Mouse (Mus musculus) lung, postnatal 0 days (tissue): ENCODE data around the gene Lrp3. TPM values are rescaled to one million over a fixed set of nuclear protein-coding genes. Genes with fewer than 3 reads are reported as not detected.

Experiments
- ATAC-seq: fragments of 200-750 bp; cut with Nextera tagmentation; 2 replicates; pipeline ENCODE4 v1.8.0; 2017; ENCODE audit warnings: moderate library complexity
- DNase-seq: peaks from one replicate; pipeline ENCODE4 v3.0.0-alpha.2; 2016; ENCODE audit warnings: low spot score
- H3K27ac ChIP-seq: fragments of 300-500 bp; sonication (generic); 2 replicates; pipeline ENCODE4 v1.5.1; 2014; ENCODE audit warnings: antibody characterized with exemption, mild to moderate bottlenecking, low read length, mixed read lengths
- H3K27me3 ChIP-seq: fragments of 300-500 bp; sonication (generic); replicated peaks from 2 replicates; pipeline ENCODE4 v1.6.1; 2014; ENCODE audit warnings: low read length, mixed read lengths; ENCODE audit not compliant: insufficient read depth
- H3K36me3 ChIP-seq: fragments of 300-500 bp; sonication (generic); 2 replicates; pipeline ENCODE4 v1.6.1; 2014; ENCODE audit warnings: low read length, mixed read lengths; ENCODE audit not compliant: insufficient read depth
- H3K4me1 ChIP-seq: fragments of 300-500 bp; sonication (generic); 2 replicates; pipeline ENCODE4 v1.6.1; 2014; ENCODE audit warnings: antibody characterized with exemption, low read depth, low read length, mixed read lengths; ENCODE audit not compliant: insufficient read depth
- H3K4me2 ChIP-seq: fragments of 300-500 bp; sonication (generic); replicated peaks from 2 replicates; pipeline ENCODE4 v1.6.1; 2014; ENCODE audit warnings: low read depth, mild to moderate bottlenecking, low read length, moderate library complexity, mixed read lengths
- H3K4me3 ChIP-seq: fragments of 300-500 bp; sonication (generic); 2 replicates; pipeline ENCODE4 v1.5.1; 2014; ENCODE audit warnings: low read depth, low read length
- H3K9ac ChIP-seq: fragments of 300-500 bp; sonication (generic); replicated peaks from 2 replicates; pipeline ENCODE4 v1.6.1; 2014; ENCODE audit warnings: low read depth, mild to moderate bottlenecking
- H3K9me3 ChIP-seq: fragments of 300-500 bp; sonication (generic); 2 replicates; pipeline ENCODE4 v1.6.1; 2016; ENCODE audit warnings: low read length, mixed read lengths
- CTCF ChIP-seq: IDR thresholded peaks from 2 replicates; pipeline ENCODE4 v1.5.1; 2016; ENCODE audit warnings: antibody characterized with exemption, mild to moderate bottlenecking
- EP300 ChIP-seq: IDR thresholded peaks from 2 replicates; pipeline ENCODE4 v1.6.1; 2016; ENCODE audit warnings: antibody characterized with exemption, mild to moderate bottlenecking, control low read depth
- WGBS: fragments of 180-500 bp; shearing (Covaris S2); extraction: QIAGEN DNeasy Blood & Tissue Kit; methylation state at CpG from one replicate; pipeline ENCODE4 v1.1.7; 2014; 5-methylcytosine and 5-hydroxymethylcytosine counted together
- polyA plus RNA-seq: library from polyadenylated mRNA; unstranded; fragments of >200 nt; fragmentation: Nextera tagmentation; extraction: Ambion mirVana; gene quantifications from 2 replicates; pipeline ENCODE4 v1.2.1, GENCODE M21; 2015

Gene Lrp3
- polyA plus RNA-seq, 1 experiment from 2014 or later: 6.6 TPM

DNA sequence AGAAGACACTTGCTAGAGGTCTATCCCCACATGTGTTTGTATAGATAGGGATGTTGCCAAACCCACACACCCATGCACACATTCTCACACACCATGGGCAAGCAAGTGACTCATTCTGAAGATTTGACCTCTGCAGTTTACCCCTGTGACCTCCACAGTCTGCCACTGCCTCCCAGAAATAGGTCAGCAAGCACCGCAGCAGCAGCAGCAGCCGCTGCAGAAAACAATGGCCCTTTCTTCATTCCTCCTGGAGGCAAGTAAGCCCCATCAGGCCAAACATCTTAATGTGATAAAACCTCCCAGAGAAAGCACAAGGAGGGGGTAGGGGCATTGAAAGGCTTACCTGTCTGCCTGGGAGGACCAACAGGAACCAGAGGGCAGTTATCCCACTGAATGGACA lies 24.0 kb downstream of the Lrp3 start:
- Histone ChIP-seq H3K9me3 (no peaks in the 10 kb centered on the region), H3K27me3 (peaks cover 7% of the 10 kb centered on the region), H3K4me1 (no peaks in the 10 kb centered on the region), H3K27ac (no peak overlapping the region), H3K36me3 (no peaks in the 10 kb centered on the region), H3K4me3 (no peak overlapping the region), H3K4me2 (no peak overlapping the region), H3K9ac (no peak overlapping the region)
- DNase-seq (no peak), ATAC-seq (no peak)
- 34% methylated on average over 2 of the region's 2 CpGs for whole genome bisulfite sequencing
- TF ChIP-seq CTCF (no peak), EP300 (no peak)

DNA sequence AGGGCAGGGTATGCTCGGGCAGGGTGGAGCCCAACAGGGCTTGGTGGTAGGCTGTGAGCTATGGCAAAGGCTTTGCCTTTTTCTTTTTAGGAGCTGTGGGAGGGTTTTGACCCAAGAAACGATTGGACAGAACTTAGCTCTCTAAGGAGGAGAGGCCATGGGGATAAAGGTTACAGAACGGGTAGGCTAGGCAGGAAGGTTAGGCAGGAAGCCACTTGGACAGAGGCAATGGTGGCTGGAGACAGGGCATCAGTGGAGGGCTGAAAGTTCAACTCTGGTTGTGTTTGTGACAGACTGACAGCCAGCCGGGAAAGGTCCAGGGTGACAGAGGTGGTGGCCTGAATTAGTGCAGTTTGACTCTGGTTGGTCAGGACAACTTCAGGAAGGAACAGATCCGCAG lies 25.6 kb downstream of the Lrp3 start:
- ATAC-seq (no peak), DNase-seq (no peak)
- Histone ChIP-seq H3K4me2 (no peak overlapping the region), H3K36me3 (no peaks in the 10 kb centered on the region), H3K27me3 (peaks cover 19% of the 10 kb centered on the region), H3K4me3 (no peak overlapping the region), H3K27ac (no peak overlapping the region), H3K9ac (no peak overlapping the region), H3K4me1 (0 out of 2 replicates have a peak, but pooled peaks cover 2% of the 10 kb centered on the region), H3K9me3 (no peaks in the 10 kb centered on the region)
- 47% methylated on average over 5 of the region's 5 CpGs for WGBS
- TF ChIP-seq EP300 (no peak), CTCF (no peak)

DNA sequence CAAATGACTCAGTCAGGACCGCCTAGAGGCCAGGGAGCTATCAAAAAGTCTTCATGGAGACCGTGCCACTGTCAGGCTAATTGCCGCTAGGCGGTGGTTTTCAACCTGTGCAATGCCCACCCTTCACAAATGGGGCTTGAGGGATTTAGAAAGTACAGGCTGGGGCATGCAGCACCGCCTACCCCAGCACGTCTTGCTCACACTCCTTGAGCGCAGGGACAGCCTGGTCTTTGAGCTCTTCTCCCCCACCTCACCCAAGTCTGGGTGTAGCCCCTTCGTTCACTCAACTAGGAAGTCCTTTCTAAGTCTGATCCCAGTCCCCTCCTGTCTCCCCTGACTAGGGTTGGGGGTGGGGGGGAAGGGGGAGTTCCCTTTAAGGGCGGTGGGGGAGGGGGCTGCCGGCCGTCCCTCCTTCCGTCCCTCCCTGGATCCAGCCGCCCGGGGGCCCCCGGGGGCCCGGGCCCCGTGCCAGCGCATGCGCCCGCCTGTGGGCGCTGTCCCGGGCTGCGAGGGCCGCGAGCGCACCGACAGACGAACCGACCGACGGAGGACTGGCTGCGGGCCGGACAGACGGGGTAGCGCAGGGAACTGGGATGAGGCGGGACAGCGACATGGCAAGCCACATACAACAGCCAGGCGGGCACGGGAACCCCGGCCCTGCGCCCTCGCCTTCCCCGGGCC lies 29.3 kb downstream of the Lrp3 start, which contains the start of gene Slc7a10:
Slc7a10 (plus strand) TSS at position 497 of the 681 bp plus-strand sequence.
- H3K36me3 ChIP-seq: no peaks in the 10 kb centered on the region
- H3K9ac ChIP-seq: 0 out of 2 replicates have a peak within 1 kb of the TSS, but pooled peaks have one; percentile 5
- TF ChIP-seq CTCF (no peak; the same call in 1 of the 2 replicates), EP300 (no peak)
- ATAC-seq (peak; percentile 38), DNase-seq (peak; percentile 23)
- H3K4me3 ChIP-seq: peak within 1 kb of the TSS; percentile 33
- H3K27me3 ChIP-seq: peaks cover 19% of the 10 kb centered on the region
- H3K9me3 ChIP-seq: peaks cover 4% of the 10 kb centered on the region
- peak within 1 kb of the TSS; percentile 59 for H3K4me2 ChIP-seq
- 2% methylated on average over 39 of the region's 43 CpGs for WGBS
- 0 out of 2 replicates have a peak, but pooled peaks cover 2% of the 10 kb centered on the region for H3K4me1 ChIP-seq
- no peak within 1 kb of the TSS for H3K27ac ChIP-seq

DNA sequence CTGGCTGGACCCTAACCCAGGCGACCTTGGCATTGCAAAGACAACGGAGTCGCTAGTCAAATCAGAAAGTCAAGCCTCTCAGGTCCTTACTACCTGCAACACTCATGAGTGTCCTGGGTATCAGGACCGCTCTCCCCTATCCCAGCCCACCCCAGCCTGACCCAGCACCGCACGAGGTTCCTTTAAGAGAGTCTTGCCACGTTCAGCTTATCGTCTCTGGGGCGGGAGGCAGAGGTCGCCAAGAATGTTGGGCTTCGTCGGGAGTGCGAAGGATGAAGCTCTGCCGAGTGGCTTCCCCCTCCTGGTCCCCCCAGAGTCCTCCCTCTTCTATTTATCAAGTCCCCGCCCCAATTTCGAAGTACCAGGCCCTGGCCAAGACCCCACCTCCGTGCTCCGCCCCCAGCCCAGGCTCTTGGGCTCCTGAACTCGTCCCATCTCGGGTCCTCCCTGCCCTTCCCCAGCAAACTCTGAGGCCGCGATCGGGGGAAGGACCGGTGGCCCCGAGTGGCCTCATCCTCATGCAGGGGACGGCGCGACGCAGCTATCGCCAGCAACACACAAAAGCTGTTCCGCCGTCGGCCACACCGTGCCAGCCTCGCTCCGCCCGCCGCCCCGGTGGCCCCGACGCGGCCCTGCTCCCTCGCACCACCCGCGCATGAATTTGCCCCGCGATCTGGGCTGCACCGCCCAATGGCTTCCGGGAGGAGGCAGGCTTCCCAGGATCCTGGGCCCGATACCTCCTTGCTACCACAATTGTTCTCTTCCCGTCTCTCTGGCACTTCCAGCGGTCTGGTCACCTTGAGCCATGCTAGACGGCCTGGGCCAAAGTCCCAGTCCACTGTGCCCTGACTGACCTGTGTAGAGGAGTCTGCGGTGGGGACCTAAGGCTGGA lies 30.2 kb downstream of the Lrp3 start:
- TF ChIP-seq CTCF (peak; percentile 63), EP300 (no peak)
- Histone ChIP-seq H3K9me3 (peaks cover 4% of the 10 kb centered on the region), H3K4me1 (0 out of 2 replicates have a peak, but pooled peaks cover 2% of the 10 kb centered on the region), H3K27ac (no peak overlapping the region), H3K4me2 (peak overlapping the region; percentile 59), H3K9ac (no peak overlapping the region), H3K27me3 (peaks cover 19% of the 10 kb centered on the region), H3K4me3 (peak overlapping the region; percentile 26), H3K36me3 (no peaks in the 10 kb centered on the region)
- 2% methylated on average over 53 of the region's 54 CpGs for WGBS
- DNase-seq: peak; percentile 42
- ATAC-seq: peak; percentile 69

DNA sequence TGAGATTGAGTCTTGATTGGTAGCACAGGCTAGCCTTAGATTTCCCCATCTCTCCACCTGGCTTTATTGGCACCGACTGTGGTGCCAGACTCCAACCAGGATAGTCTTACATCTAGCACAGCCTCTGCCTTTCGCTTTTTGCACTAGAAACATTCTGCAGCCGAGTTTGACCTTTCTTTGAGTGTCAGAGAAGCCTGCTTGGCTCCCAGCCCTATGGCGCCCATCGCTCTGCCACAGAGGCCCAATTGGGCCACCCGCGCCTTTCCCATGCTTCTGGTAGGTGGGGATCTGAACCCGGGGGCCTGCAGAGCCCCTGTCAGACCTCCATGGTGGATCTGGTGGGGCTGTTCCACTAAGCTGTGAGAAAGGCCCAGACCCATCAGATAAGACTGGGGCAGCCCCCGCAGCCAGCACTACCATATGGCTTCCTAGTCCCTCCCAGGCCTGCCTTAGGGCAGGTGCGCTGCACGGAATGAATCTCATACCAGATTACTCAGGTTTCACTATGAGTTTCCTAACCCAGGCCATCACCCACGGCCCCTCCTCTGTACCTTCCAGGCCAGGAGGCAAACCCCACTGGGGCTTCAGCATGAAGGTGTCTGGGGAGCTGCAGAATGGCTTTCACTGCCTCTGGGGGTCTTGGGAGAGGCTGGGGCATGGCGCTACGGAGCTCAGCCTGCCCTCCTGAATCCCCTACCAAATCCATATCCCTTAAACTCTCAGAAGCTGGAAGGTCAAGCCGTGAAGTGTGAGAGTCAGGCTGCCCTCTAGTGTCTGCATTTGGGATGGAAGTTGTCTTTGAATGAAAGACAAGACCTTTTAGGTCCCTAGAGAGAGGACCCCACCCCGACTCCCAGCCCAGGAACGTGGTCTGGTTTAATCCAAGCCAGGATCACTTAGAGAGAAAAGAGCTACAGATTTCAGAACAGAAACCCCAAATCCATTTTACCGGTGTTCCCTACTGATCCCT lies 38.6 kb downstream of the Lrp3 start:
- no peak overlapping the region for H3K4me2 ChIP-seq
- TF ChIP-seq CTCF (peak; percentile 74), EP300 (no peak)
- no peaks in the 10 kb centered on the region for H3K4me1 ChIP-seq
- no peak for ATAC-seq
- WGBS: 46% methylated on average over 18 of the region's 18 CpGs
- H3K4me3 ChIP-seq: no peak overlapping the region
- DNase-seq: peak; percentile 55
- no peak overlapping the region for H3K9ac ChIP-seq
- H3K27me3 ChIP-seq: no peaks in the 10 kb centered on the region
- no peaks in the 10 kb centered on the region for H3K9me3 ChIP-seq
- no peak overlapping the region for H3K27ac ChIP-seq
- H3K36me3 ChIP-seq: no peaks in the 10 kb centered on the region
